Mouse (Mus musculus): Measurements from ENCODE around the gene Cyp4x1. TPM values are rescaled to one million over a fixed set of nuclear protein-coding genes. Genes with fewer than 3 reads are reported as not detected.
A peak's percentile ranks its signal among the peaks of the same experiment; 100 is the strongest.

Cyp4x1 gene
- polyA plus RNA-seq, 1 experiment from 2014 or later = 0.03 TPM

DNA sequence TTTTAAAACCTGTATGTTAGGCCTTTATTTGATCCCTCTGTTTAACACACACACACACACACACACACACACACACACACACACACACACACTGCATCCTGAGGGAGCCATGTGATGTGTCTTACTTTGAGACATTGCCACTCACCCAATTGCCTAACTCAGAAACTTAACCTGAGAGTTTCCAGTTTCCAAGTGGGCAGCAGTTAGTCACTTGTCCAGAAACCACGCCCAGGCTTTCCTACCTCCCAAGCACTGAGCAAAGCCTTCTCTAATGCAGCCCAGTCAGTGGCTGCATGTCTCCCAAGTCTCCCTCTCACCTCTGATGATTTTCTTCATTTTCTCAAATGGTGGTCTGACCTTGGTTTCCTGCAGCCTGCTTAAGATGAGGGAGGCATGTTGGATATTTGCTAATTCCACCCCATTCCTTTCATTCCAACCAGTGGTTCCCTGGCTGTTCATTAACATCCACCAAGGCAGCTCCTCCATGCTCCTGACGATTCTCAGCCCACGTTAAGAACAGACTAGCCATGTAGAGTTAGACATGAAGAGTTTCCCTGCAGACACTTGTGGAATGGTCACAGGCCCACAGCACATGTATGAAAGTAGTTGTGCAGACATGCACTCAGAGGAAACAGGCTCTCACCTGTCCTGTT, 47.2 kb downstream of the Cyp4x1 start:
- DNase-seq (ENCODE audit: low spot score) = no peak
- peaks cover 12% of the 10 kb centered on the region; the same call in 1 of the 2 replicates for H3K27me3 ChIP-seq (ENCODE audit: control insufficient read depth, insufficient read depth, low read length)
- ATAC-seq (ENCODE audit: insufficient number of reproducible peaks, low FRiP score, low TSS enrichment, low read depth) = no peak
- no peaks in the 10 kb centered on the region for H3K4me1 ChIP-seq (ENCODE audit: control insufficient read depth, insufficient read depth, low read length)
- H3K9ac ChIP-seq (ENCODE audit: low read length) = no peak overlapping the region
- H3K9me3 ChIP-seq (ENCODE audit: control insufficient read depth, low read length) = no peaks in the 10 kb centered on the region
- WGBS = 72% methylated on average over 3 of the region's 3 CpGs
- H3K36me3 ChIP-seq (ENCODE audit: control insufficient read depth, insufficient read depth, low read length) = no peaks in the 10 kb centered on the region
- H3K4me2 ChIP-seq (ENCODE audit: low read depth, severe bottlenecking) = no peak overlapping the region
- no peak overlapping the region for H3K4me3 ChIP-seq (ENCODE audit: low read depth, low read length)
- no peak overlapping the region for H3K27ac ChIP-seq (replicated peaks; ENCODE audit: low read depth, low read length)

DNA sequence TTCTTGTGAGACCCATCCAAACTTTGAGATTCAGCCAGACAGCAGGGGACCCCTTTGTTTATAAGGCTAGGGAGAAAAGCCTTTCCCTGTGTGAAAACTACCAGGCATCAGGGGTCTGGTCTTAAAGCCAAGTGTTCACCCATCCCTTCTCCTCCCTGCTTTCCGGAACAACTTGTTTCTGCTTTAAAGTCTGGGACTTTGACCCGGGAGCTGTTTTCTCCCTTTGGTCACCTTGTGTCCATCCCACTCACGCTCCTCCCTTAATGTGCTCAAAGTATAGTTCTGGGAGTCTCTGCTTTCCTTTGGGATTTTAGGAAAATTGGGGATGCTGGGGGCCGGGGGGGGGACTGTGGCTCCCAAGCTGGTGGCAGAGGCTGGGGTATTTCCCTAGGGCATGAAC, 47.8 kb downstream of the Cyp4x1 start:
- DNase-seq (ENCODE audit: low spot score) (no peak), ATAC-seq (ENCODE audit: insufficient number of reproducible peaks, low FRiP score, low TSS enrichment, low read depth) (no peak)
- WGBS = 63% methylated on average over 4 of the region's 4 CpGs
- H3K9me3 ChIP-seq (ENCODE audit: control insufficient read depth, low read length) = no peaks in the 10 kb centered on the region
- H3K27me3 ChIP-seq (ENCODE audit: control insufficient read depth, insufficient read depth, low read length) = peaks cover 12% of the 10 kb centered on the region; the same call in 1 of the 2 replicates
- H3K4me3 ChIP-seq (ENCODE audit: low read depth, low read length) = no peak overlapping the region
- no peak overlapping the region for H3K4me2 ChIP-seq (ENCODE audit: low read depth, severe bottlenecking)
- no peaks in the 10 kb centered on the region for H3K4me1 ChIP-seq (ENCODE audit: control insufficient read depth, insufficient read depth, low read length)
- no peak overlapping the region for H3K9ac ChIP-seq (ENCODE audit: low read length)
- H3K36me3 ChIP-seq (ENCODE audit: control insufficient read depth, insufficient read depth, low read length) = no peaks in the 10 kb centered on the region
- no peak overlapping the region for H3K27ac ChIP-seq (replicated peaks; ENCODE audit: low read depth, low read length)

DNA sequence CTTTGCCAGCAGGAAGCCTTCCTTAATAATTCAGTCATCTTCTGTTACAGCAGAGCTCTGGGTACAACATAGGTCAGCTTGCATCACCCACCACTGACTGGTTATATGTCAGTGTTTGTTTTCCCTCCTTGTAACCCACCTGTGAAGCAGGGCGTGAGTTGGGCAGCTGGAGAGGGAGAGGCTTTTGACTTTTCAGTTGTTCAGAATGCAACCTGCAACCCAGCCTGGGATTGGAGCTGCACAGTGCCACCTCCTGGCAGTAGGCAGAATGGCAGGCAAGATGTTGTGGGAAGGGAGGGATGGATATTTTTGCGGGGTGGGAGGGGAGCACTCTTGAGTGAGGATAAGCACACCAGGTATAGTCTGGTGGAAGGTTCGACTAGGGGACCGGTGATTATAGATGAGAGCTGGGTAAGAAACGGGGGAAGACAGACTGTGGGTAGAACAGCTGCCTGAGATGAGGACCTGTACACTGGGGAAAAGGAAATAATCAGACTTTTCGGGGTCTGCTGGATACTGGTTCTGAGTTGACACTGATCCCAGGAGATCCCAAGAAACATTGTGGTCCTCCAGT, 48.5 kb downstream of the Cyp4x1 start:
- H3K27me3 ChIP-seq (ENCODE audit: control insufficient read depth, insufficient read depth, low read length) = peaks cover 12% of the 10 kb centered on the region; the same call in 1 of the 2 replicates
- H3K9ac ChIP-seq (ENCODE audit: low read length) = no peak overlapping the region
- no peak for ATAC-seq (ENCODE audit: insufficient number of reproducible peaks, low FRiP score, low TSS enrichment, low read depth)
- no peaks in the 10 kb centered on the region for H3K4me1 ChIP-seq (ENCODE audit: control insufficient read depth, insufficient read depth, low read length)
- no peaks in the 10 kb centered on the region for H3K36me3 ChIP-seq (ENCODE audit: control insufficient read depth, insufficient read depth, low read length)
- DNase-seq (ENCODE audit: low spot score) = peak; percentile 73
- H3K9me3 ChIP-seq (ENCODE audit: control insufficient read depth, low read length) = no peaks in the 10 kb centered on the region
- 23% methylated on average over 6 of the region's 6 CpGs for WGBS
- H3K27ac ChIP-seq (replicated peaks; ENCODE audit: low read depth, low read length) = no peak overlapping the region
- no peak overlapping the region for H3K4me3 ChIP-seq (ENCODE audit: low read depth, low read length)
- H3K4me2 ChIP-seq (ENCODE audit: low read depth, severe bottlenecking) = no peak overlapping the region

DNA sequence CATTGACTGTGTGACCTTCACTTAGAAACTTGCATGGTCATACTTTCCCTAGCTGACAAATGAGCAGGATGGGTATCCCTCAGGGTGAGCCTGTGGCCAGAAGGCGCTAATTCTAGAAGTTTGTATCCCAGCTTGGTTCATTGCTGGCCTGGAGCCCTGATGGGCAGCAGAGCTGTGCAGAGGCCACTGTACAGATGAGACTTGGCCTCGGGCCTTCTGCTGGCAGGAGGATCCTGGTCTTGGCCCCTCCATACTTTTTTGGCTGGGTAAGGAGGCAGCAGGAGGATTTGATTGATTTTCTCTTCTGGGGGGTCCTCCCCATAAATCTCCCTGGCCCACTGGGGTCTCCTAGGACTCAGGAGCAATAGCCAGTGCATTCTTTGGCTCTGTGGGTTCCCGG, 51.0 kb downstream of the Cyp4x1 start:
- H3K27me3 ChIP-seq (ENCODE audit: control insufficient read depth, insufficient read depth, low read length) = peaks cover 5% of the 10 kb centered on the region; the same call in 1 of the 2 replicates
- H3K4me1 ChIP-seq (ENCODE audit: control insufficient read depth, insufficient read depth, low read length) = 0 out of 2 replicates have a peak, but pooled peaks cover 5% of the 10 kb centered on the region
- no peak overlapping the region for H3K4me2 ChIP-seq (ENCODE audit: low read depth, severe bottlenecking)
- H3K4me3 ChIP-seq (ENCODE audit: low read depth, low read length) = no peak overlapping the region
- H3K36me3 ChIP-seq (ENCODE audit: control insufficient read depth, insufficient read depth, low read length) = no peaks in the 10 kb centered on the region
- DNase-seq (ENCODE audit: low spot score) (no peak), ATAC-seq (ENCODE audit: insufficient number of reproducible peaks, low FRiP score, low TSS enrichment, low read depth) (no peak)
- H3K27ac ChIP-seq (replicated peaks; ENCODE audit: low read depth, low read length) = no peak overlapping the region
- no peaks in the 10 kb centered on the region for H3K9me3 ChIP-seq (ENCODE audit: control insufficient read depth, low read length)
- WGBS = 81% methylated on average over 3 of the region's 3 CpGs
- no peak overlapping the region for H3K9ac ChIP-seq (ENCODE audit: low read length)

DNA sequence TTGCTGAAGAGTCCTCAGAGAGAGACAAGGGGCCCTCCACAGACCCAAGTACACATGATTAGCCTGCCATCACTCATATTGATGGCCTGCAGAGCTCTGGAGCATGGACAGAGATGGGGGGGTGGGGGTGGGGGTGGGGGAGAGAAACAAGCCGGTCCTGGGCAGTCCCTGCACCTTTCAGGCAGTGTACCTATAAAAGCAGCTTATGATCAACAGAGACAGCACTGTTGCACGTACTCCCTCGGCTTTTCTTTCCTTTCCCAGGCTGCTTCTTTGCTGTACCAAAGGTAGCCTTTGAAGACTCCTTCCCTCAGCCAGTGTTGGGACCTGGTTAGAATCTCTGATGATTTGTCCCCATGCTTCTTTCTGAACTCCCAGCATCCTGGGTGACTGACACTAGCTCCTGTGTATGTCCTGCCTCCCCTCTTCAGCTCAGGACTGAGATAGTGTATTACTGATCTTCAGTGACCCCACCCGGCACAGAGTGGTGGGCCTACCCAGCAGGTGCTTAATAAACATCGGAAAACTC, 54.2 kb downstream of the Cyp4x1 start:
- no peak for ATAC-seq (ENCODE audit: insufficient number of reproducible peaks, low FRiP score, low TSS enrichment, low read depth)
- Histone ChIP-seq H3K4me2 (ENCODE audit: low read depth, severe bottlenecking) (no peak overlapping the region), H3K36me3 (ENCODE audit: control insufficient read depth, insufficient read depth, low read length) (no peaks in the 10 kb centered on the region), H3K27ac (replicated peaks; ENCODE audit: low read depth, low read length) (no peak overlapping the region), H3K9ac (ENCODE audit: low read length) (no peak overlapping the region), H3K4me3 (ENCODE audit: low read depth, low read length) (no peak overlapping the region), H3K9me3 (ENCODE audit: control insufficient read depth, low read length) (no peaks in the 10 kb centered on the region), H3K27me3 (ENCODE audit: control insufficient read depth, insufficient read depth, low read length) (no peaks in the 10 kb centered on the region), H3K4me1 (ENCODE audit: control insufficient read depth, insufficient read depth, low read length) (0 out of 2 replicates have a peak, but pooled peaks cover 5% of the 10 kb centered on the region)
- no peak for DNase-seq (ENCODE audit: low spot score)
- 22% methylated on average over 5 of the region's 5 CpGs for WGBS

DNA sequence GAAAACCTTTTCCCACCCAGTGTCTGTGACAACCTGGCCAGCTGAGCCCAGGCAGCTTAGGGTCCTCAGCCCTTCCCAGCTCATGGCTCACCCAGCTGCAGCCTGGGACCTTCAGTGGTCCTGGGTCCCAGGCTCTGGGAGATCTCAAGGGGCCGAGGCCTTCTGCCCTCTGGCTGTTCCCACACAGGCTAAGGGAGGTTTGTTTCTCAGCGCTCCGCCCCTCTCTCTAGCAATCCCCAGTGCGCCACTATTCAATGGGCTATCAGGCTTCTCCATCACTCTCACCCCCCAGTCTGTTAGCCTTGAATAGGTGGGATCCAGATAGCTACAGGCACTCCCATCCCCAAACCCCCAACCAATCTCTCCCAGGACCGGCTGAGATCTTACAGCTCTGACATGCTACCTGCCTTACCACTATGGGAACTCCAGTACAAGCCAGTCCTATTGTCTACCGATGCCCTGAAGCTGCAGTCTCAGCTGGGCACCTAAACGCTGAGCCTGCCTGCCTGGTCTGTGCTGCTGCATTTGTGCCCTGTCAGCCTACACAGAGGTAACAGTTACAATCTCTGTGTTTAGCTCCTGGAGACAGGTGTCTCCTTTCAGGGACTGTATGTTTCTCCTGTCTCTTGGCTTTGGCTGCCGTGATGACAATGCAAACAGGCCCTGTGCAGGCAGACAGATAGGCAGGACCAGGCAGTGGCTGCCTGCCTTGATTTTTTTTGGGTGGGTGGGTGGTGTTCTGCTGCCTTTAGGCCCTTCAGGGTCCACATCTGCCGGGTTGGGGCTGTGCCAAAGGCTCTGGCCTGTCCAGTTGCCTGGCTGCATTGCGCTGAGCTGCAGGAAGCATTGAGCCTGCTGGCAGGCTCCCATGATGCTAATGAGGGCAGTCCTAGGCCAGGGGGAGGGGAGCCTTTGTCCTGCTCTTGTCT, 54.9 kb downstream of the Cyp4x1 start:
- ATAC-seq (ENCODE audit: insufficient number of reproducible peaks, low FRiP score, low TSS enrichment, low read depth) (no peak), DNase-seq (ENCODE audit: low spot score) (no peak)
- H3K4me3 ChIP-seq (ENCODE audit: low read depth, low read length) = no peak overlapping the region
- no peak overlapping the region for H3K9ac ChIP-seq (ENCODE audit: low read length)
- H3K4me1 ChIP-seq (ENCODE audit: control insufficient read depth, insufficient read depth, low read length) = 0 out of 2 replicates have a peak, but pooled peaks cover 5% of the 10 kb centered on the region
- H3K27me3 ChIP-seq (ENCODE audit: control insufficient read depth, insufficient read depth, low read length) = no peaks in the 10 kb centered on the region
- H3K36me3 ChIP-seq (ENCODE audit: control insufficient read depth, insufficient read depth, low read length) = no peaks in the 10 kb centered on the region
- WGBS = 36% methylated on average over 10 of the region's 10 CpGs
- H3K9me3 ChIP-seq (ENCODE audit: control insufficient read depth, low read length) = no peaks in the 10 kb centered on the region
- no peak overlapping the region for H3K27ac ChIP-seq (replicated peaks; ENCODE audit: low read depth, low read length)
- H3K4me2 ChIP-seq (ENCODE audit: low read depth, severe bottlenecking) = no peak overlapping the region

DNA sequence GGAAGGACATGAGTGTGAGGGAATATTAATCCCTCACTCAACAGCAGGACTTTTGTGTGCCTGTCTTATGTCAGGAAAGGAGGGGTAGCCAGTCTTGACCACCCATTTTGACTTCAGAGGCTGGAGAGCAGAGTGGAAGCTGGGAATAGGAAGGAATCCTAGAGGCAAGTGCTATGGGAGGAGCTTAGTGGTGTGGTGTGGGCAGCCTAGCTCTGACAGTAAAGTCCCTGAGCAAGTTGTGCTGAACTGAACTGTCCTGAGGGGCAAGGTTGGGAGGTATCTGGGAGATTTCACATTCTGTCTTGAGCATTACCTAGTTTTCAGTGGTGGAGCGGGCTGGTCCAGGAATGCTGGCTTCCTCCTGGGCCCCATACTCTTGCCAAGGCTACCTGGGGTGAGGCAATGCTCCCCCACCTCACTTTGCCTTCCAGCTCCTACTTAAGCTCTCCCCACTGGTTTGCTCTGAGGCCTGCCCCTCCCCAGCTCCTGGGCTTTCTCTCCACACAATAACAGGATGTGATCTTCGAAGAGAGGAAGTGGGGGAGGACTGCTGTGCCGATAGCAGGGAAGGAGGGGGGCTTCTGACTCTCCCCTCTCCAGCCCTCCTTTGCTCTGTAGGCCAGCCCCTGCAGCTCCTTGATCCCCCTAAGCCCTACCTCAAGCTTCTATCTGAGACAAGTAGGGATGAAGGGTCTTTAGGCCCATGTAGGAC, 58.7 kb downstream of the Cyp4x1 start:
- H3K9me3 ChIP-seq (ENCODE audit: control insufficient read depth, low read length) = no peaks in the 10 kb centered on the region
- WGBS = 33% methylated on average over 2 of the region's 3 CpGs
- 0 out of 2 replicates have a peak, but pooled peaks cover 5% of the 10 kb centered on the region for H3K4me1 ChIP-seq (ENCODE audit: control insufficient read depth, insufficient read depth, low read length)
- ATAC-seq (ENCODE audit: insufficient number of reproducible peaks, low FRiP score, low TSS enrichment, low read depth) (no peak), DNase-seq (ENCODE audit: low spot score) (no peak)
- H3K27me3 ChIP-seq (ENCODE audit: control insufficient read depth, insufficient read depth, low read length) = no peaks in the 10 kb centered on the region
- no peaks in the 10 kb centered on the region for H3K36me3 ChIP-seq (ENCODE audit: control insufficient read depth, insufficient read depth, low read length)
- H3K9ac ChIP-seq (ENCODE audit: low read length) = no peak overlapping the region
- no peak overlapping the region for H3K4me3 ChIP-seq (ENCODE audit: low read depth, low read length)
- no peak overlapping the region for H3K27ac ChIP-seq (replicated peaks; ENCODE audit: low read depth, low read length)
- no peak overlapping the region for H3K4me2 ChIP-seq (ENCODE audit: low read depth, severe bottlenecking)

DNA sequence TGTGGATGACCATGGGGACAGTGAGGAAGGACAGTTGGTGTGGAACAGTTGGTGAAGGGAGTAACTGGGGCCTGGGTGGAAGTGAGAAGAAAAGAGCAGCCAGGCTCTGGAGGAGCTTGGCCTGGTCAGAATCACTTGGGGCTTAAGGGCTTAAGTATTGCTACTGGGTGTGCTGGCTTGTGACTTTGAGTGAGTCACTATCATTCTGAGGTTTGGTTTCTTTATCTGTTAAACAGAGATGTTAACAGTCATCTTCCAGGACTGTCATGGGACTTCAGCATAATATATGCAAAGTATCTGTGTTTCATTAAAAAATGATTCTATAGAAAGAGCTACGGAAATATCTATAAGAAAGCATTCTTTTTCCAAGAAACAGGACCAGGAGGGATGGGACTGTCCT, 59.3 kb downstream of the Cyp4x1 start:
- ATAC-seq (ENCODE audit: insufficient number of reproducible peaks, low FRiP score, low TSS enrichment, low read depth) (no peak), DNase-seq (ENCODE audit: low spot score) (no peak)
- Histone ChIP-seq H3K4me3 (ENCODE audit: low read depth, low read length) (no peak overlapping the region), H3K9ac (ENCODE audit: low read length) (no peak overlapping the region), H3K27ac (replicated peaks; ENCODE audit: low read depth, low read length) (no peak overlapping the region), H3K27me3 (ENCODE audit: control insufficient read depth, insufficient read depth, low read length) (no peaks in the 10 kb centered on the region), H3K9me3 (ENCODE audit: control insufficient read depth, low read length) (no peaks in the 10 kb centered on the region), H3K36me3 (ENCODE audit: control insufficient read depth, insufficient read depth, low read length) (no peaks in the 10 kb centered on the region), H3K4me1 (ENCODE audit: control insufficient read depth, insufficient read depth, low read length) (0 out of 2 replicates have a peak, but pooled peaks cover 5% of the 10 kb centered on the region), H3K4me2 (ENCODE audit: low read depth, severe bottlenecking) (no peak overlapping the region)
- 88% methylated on average over 1 of the region's 1 CpGs for WGBS
